Mouse (Mus musculus) megakaryocyte-erythroid progenitor cell, adult 5-6 weeks (primary cell): ENCODE measurements at regions not wholly inside any gene's neighbourhood (a gene's known extent, or its start where the extent isn't known, plus 50 kb on each side); places are given as distances from the start of the nearest gene placed in this dataset.

ENCODE experiments used
- ATAC-seq: replicated peaks from 2 replicates; pipeline ENCODE4 v1.8.0; 2016; ENCODE audit warnings: mild to moderate bottlenecking, inconsistent platforms; ENCODE audit not compliant: severe bottlenecking, poor library complexity, low FRiP score, low TSS enrichment

DNA sequence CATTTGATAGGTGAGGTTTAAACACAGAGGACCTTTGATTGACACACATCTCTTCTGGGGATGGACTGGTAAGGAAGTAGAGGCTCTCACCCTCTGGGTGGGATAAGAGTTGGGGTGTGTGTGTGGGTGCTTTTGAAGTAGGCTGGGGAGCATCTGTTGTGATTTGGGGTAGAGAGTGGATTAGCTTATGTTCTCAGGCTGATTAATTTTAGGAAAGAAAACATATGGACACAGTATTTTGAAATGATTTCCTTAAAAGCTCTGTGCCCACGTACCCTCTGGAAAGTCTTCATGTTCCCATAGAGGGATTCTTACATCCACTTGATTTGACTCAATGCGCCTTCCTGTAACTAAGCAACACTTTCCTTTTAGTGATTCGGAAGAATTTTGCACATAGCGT is 89.4 kb downstream of the Zfp281 start:
- no peak for ATAC-seq

GRCm38 (mm10) chr1:136714987-136715386 is 90.3 kb downstream of the Zfp281 start:
- ATAC-seq, result no peak

GRCm38 (mm10) chr1:136717830-136718517 is 93.3 kb downstream of the Zfp281 start:
- ATAC-seq, result no peak

DNA sequence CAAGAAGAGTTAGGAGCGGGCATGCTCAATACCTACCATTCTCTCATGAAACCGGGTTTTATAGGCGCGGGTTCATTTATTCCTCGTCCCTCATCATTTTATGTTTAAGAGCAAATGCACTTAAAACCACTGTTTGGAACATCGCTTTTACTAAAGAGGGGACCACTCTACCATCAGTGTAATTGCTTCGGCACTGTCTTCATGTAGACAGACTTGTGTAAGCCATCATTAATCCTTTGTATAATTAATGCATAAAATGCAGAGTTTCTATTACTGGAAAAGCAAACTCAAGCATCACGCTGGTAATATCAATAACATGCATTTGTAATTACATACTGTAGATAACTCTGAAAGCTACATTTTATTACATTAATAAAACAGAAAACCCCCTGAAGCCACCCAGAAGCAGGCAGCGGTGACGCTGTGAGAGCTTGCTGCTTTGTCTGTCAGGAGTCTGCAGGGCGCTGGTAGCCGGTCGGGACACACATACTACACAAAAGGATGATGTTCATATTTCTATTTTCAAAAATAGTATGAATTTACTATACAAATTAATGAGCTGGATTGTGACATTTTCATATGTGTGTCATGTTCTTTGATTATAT is 99.2 kb downstream of the Zfp281 start:
- no peak for ATAC-seq

GRCm38 (mm10) chr1:136725242-136725641 is 100.5 kb downstream of the Zfp281 start:
- no peak for ATAC-seq

DNA sequence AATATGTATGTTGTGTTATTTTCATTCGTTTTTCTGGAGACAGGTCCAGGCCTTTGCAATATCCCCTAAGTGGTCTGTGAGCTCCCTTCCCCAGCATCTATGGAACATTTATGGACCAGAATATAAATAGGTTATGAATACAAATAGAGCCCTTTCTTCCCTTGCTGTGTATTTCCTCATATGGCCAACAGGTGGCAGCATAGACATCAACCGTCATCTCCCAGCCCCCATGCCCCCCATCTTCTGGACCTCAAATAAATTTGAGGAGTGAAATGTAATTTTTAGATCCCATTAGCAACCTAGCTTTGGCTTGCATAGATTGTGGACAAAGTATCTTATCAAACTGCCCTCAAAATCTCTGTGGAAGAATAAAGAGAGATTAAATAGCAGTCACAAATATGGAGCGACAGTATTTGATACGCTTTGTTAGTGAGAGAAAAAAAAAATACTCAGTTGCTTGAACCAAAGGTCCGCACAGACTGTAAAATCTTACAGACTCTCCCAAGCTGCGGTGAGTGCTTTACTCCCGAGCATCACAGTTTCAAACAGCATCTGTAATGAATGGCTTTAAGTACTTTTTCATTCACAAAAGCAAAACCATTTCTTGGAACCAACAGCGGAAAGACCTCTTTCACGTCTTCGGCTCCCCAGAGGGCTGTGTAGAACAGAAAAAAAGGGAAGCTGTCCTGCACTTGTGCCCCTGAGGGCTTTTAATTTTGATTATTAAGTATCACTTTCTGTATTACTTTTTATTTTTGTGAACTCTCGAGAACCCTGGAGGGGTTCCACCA is 101.6 kb downstream of the Zfp281 start:
- ATAC-seq, result peak; percentile 63; the same call in 1 of the 2 replicates

GRCm38 (mm10) chr1:136727868-136728631 is 103.3 kb downstream of the Zfp281 start:
- ATAC-seq, result no peak

GRCm38 (mm10) chr1:136728632-136728944 is 103.9 kb downstream of the Zfp281 start:
- ATAC-seq, result no peak

DNA sequence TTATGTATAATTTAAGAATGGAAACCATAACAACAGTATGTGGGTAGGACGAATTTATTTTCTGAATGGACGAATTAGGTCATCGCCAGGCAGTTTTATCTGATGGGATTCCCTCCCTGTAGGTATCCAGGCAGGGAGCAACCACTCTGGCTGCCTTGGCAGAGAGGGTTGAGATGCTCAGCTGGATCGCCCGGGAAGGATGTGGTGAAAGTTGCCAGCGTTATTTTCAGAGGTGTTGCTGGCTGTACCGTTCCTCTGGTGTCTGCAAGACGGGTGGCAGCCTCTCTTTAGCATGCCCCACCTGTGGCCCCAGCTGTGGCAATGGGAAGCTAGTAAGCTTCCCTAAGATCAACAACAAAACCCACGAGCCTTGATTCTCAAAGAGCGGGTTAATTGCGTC is 105.9 kb downstream of the Zfp281 start:
- ATAC-seq, result no peak

- no peak for ATAC-seq
Observed at GRCm38 (mm10) chr1:136738030-136738429, 113.3 kb downstream of the Zfp281 start.

- peak; percentile 65; the same call in 1 of the 2 replicates for ATAC-seq
Observed at GRCm38 (mm10) chr1:136739486-136739885, 114.8 kb downstream of the Zfp281 start.

DNA sequence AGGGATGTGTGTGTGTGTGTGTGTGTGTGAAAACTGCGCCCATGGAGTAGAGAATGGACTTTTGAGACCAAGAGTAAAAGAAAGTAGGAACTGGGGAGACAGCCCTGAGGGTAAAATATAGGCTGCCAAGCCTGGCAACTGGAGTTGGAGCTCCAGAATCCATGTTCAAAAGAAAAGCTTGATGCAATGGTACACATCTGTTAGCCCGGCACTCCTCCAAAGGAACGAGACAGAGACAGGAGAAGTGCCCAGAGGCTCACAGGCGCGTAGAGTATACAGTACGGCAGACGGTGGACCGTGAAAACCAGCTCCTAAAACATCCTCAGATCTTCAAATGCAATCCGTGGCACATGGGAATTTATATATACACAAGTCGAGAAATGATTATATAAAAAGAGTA is 116.4 kb downstream of the Zfp281 start:
- no peak for ATAC-seq

DNA sequence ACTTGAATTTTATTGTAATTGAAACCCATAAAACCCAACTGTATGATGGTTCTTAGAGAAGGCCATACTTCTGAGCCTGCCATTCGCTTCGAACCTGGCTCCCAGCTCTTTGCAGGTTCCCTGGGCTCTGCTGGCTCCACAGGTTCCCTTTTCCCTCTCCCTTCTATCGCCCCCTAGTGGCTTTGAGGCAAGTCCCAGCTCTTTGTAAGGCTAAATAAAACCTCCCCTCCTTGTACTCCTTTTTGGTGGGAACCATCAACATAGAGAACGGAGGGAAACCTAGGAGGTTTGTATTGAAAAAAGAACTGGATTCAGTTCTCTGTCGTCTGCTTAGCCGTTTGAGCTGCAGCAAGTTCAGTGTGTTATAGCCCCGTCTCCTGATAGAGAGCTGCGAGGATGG is 124.5 kb downstream of the Zfp281 start:
- ATAC-seq, result peak; percentile 80

GRCm38 (mm10) chr1:136751464-136752191 is 126.9 kb downstream of the Zfp281 start:
- ATAC-seq, result no peak

GRCm38 (mm10) chr1:136754286-136754685 is 129.6 kb downstream of the Zfp281 start:
- ATAC-seq, result no peak

DNA sequence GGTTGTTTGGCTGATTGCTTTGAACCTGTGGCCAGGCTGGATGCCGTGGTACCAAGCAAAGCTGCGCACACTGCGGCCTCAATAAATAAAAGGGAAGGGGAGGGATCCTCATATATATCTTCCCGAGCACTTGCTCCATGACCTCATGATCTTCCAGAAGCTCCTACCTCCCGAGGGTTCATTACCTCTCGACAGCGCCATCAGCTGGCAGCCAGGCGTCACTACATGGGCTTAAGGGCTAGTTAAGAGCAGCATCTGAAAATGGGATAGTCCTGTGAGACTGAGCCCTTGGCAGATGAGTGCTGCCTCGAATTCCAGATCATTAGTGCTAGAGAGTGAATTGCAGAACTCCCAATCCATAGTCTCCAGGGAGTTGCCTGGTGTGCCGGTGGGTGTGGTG is 134.0 kb downstream of the Zfp281 start:
- no peak for ATAC-seq

- no peak for ATAC-seq
Observed at GRCm38 (mm10) chr1:136759164-136759563, 134.5 kb downstream of the Zfp281 start.

DNA sequence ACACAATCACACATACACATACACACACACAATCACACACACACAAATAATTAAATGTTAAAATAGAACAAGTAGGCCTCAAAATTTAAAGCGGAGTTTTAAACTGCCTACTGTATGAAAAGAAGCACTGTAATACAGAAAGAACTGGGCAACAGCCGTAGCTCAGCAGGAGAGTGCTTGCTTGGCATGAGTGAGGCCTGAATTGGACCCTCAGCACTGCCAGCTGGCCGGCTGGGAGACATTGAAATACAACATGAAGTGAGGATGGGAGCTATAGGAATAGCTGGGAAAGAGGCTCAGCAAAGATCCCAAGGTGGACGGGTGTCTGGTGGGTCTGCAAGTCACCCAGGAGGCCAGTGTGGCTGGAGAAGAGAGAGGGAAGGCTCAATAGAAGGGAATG is 136.8 kb downstream of the Zfp281 start:
- ATAC-seq, result no peak

DNA sequence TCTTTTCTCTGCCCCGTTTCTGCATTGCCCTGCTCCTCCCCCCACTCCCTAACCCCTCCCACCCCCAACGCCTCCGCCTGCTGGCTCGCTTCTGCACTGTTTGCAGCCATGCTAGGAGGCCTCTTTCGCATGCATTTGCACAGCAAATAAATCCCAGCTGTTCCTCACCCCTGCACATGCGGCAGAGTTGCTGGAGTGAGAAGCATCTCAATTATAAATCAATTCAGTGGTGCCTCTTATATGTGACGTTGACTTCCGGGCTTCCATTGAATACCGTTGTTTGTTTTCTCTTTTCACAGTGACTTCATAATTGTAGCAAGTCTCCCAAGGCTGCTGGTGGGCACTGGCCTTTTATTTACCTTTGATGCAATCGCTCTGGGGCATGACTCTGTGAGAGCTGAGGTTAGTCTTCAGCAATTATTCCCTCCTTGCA is 144.3 kb downstream of the Zfp281 start:
- 0 out of 2 replicates have a peak, but pooled peaks have one; percentile 41 for ATAC-seq
